Mouse (Mus musculus) thymus, adult 2 months (tissue): ENCODE data around the gene Tmem150c.

ENCODE experiments used
- CTCF ChIP-seq: fragments of 200-500 bp; IDR thresholded peaks from 2 replicates; pipeline ENCODE4 v1.5.1; 2012; ENCODE audit warnings: mild to moderate bottlenecking, control low read depth, low read length, moderate library complexity, borderline replicate concordance; ENCODE audit not compliant: control insufficient read depth, poor library complexity, insufficient read depth; ENCODE audit errors: extremely low read depth
- POLR2A ChIP-seq: fragments of 200-500 bp; IDR thresholded peaks from 2 replicates; pipeline ENCODE4 v1.6.1; 2012; ENCODE audit warnings: mild to moderate bottlenecking, low read length, control low read depth, moderate library complexity; ENCODE audit not compliant: control insufficient read depth, poor library complexity, insufficient read depth; ENCODE audit errors: extremely low read depth

DNA sequence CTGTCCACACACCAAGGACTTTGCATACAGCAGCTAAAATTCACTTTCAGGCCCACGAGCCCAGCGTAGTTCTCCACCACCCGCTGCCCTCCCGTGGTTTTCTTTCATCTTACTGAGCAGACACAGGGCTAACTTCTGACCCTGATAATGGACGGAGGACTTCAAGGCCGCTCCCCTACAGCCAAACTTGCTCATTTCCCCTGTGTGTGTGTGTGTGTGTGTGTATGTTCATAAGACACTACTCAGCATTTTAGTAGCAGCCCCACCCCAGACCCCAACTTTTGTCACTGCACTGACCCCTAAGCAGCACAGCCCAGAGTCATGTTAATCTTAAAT lies at the start of gene Tmem150c:
- TF ChIP-seq CTCF (no peak), POLR2A (no peak)
